Mouse (Mus musculus): ENCODE results near the gene Coq9.

DNA sequence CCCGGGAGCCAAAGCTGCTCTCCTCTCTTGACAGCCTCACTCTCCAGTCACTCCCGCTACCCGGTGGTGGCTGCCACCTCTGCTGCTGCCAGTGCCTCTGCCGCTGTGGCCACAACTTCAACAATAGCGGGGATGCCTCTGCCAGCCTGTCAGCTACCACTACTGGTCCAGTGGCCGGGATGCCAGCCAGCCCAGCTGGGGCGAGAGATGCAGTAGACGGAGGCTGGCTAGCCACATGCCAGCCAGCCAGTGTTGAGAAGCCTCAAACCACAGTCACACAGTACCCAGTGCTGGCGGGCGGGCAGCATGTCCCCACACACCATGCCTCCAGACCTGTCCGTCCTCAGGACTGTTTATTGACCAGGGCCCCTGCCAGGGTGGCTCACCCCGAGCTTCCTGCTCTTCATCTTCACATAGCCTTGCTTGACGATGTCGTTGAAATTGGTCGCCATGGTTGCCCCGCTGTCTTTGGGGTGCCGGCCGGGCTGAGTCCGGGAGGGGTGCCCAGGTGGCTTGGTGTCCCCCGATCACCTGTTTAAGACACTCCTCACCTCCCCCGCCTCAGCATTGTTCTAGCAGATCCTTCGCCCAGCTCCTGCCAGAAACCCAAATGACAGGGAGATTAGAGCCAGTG is 32.5 kb downstream of the Coq9 start:
- TF ChIP-seq POLR2A (IDR thresholded peaks at IDR 0.05; ENCODE audit: borderline replicate concordance, extremely low read depth, insufficient read depth, insufficient read length, poor library complexity, severe bottlenecking) (no peak), CTCF (IDR thresholded peaks at IDR 0.05; ENCODE audit: borderline replicate concordance, extremely low read depth, insufficient read depth, insufficient read length) (no peak)
